Mouse (Mus musculus) retina, postnatal 1 day (tissue): Measurements from ENCODE around the gene Phf3.
A peak's percentile ranks its signal among the peaks of the same experiment; 100 is the strongest.
"Not testable (repeated sequence)": the region's sequence is repeated elsewhere in the genome, so short reads cannot be mapped to it uniquely, and the experiment has no call there.

Source experiments
- DNase-seq: peaks from one replicate; pipeline ENCODE4 v3.0.0-alpha.2; 2012

Phf3 gene

DNA sequence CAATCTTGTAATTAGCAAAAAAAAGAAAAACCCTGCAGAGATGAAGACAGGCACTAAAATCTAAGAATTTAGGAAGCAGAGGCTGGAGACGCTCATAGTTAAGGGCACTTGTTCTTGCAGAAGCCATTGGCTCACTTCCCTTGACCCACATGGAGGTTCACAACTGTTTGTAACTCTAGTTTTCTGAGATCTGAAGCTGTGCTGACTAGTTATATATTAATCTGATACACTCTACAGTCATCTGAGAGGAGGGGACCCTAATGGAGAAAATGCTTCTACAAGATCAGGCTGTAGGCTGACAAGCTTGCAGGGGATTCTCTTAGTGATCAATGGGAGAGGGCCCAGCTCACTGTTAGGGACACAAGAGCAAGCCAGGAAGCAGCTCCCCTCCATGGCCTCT, 58.1 kb downstream of the Phf3 start:
- DNase-seq, result no peak

DNA sequence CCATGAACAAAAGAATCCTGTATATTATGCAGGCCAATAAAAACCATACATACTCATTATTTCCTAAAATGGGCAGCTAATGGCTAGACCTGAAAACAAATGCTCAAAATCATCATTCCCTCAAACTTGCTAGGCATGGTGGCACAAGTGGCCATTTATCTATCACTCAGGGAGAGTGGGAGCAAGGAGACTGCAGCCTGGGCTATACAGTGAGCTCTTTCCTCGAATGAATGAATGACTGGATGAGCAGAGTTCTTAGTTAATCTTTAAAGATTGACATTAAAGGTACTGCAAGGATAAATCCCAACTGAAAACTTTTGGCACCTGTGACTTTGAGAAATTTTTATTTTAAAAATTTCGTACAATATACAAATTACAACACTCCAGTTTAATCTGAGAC, 58.7 kb downstream of the Phf3 start:
- no peak for DNase-seq

DNA sequence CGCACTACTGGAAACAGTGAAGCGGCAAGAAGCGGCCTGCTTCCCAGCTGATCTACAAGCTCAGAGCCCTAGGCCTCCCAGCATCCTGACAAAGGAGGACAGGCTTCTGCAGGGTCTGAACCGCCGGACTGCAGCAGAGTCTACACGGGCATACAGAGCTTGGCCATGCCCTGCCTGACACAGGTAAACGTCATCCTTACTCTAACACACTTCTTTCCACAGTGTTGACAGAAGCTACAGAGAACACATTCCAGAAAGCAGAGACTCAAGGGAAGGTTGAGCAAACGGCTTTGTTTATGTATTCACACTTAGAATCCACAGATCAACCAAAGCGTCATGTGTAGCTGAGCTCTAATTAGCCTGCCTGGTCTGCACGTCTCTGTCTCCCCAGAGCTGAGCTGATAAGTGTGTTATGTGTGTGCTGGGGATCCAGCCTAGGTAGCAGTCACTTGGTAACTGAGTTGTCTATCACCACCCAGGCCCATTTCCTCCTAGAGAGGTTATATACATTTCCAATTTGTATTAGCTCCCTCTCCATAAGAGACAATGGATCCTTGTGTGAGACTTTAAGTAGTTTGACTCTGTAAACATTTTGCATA, 65.5 kb downstream of the Phf3 start:
- DNase-seq, result no peak

DNA sequence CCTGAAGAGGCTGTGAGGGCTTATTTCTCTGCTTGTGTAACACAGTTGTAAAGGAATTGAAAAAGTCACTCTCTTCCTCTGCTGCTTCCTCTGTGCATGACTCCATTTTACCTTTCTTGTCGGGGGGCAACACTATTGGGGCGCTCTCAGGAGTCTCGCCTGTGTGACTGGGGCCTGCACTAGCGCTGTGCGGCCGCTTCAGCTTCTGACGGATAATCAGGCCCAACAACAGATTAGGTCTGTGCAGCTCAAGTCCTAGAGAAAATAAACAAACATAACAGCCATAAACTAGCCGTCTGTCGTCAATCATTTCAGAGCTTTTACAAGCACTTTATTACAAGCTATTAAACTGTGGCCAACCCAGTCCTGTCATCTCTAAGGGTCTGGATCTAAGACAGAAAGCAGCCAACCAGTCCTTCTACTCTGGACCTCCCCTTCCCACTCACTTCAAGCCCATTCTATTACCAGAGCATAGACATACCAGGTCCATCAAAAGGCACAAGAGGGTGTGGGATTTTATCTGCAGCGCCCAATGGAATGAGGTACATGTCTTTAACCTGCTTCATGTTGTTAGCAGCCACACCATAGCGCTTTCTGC, 67.9 kb downstream of the Phf3 start:
- DNase-seq, result no peak

DNA sequence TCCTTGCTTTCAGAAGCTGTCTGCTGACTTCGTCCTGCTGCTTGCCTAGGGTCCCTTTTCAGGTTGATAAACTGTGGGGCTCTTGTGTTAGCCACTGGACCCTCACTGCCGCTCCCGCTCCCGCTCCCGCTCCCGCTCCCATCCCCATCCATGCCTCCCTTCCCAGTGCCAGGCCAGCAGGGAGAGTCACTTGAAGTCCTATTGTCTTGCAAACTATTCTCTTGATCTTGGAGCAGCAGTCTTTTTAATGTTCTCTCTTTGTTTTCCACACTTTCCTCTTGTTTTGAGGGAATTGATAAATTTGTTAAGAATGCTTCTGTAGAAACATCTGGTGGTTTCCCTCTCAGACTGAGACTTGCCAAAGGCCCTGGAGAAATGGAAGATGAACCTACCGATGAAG, 68.8 kb downstream of the Phf3 start:
- no peak for DNase-seq

DNA sequence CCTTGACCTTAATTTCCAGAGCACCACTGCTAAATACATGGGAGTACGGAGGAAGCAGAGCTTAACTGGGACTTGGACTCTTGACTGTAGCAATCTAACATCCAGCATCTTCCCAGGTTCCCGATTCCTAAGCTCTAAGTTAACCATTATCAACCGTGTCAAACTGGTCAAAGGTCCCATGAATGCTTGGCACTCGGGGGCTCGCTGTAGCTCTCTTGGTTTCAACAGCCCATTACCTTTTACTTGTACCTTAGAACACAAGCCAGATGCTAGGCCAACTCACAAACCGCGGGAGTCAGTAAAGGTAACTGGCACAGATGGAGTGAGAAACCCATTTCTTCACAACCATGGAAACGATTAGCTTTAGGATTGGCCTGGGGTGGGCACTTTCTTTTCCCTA, 71.8 kb downstream of the Phf3 start:
- DNase-seq, result no peak

DNA sequence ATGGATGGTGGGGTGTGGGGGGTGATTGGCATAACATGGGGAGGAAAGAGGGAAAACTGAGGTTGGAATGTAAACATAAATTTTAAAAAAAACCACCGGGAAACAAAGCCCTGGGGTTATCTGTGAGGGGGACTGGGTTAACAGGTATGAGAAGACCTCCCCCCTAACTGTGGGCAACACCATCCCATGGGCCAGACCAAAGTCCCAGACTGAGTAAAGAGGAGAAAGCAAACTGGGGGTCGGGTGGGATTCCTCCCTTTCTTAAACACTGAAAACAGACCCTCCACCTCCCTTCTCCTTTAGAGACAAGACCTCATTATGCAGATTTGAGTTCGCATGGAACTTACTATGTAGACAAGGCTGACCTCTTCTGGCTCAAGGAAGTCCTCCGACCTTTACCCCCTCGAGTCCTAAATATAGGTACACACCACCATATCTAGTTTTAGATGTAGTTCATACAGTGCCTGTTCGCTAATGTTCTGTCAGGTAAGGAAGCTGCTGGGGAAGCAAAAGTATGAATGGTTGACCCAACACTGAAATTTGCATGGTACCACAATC, 74.4 kb downstream of the Phf3 start:
- DNase-seq, result no peak

DNA sequence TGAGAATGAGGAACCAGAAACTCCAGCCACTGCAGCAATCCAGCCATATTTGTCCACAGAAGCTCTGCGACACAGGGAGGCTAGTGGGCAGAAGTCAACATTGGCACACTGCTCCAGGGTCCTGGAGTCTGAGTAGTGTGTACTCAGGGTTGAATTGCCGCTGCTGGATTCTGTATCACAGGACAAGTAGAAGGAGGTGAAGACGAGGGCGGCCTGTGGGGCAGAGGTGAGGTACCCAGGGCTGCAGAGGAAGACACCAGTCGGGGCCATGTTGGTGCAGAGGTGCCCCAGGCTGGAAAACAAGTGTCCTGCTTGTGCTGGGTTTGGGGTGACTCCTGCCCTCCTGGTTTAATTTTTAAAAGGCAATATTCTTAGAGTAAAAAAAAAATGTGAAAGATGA, 79.1 kb downstream of the Phf3 start:
- no peak for DNase-seq

DNA sequence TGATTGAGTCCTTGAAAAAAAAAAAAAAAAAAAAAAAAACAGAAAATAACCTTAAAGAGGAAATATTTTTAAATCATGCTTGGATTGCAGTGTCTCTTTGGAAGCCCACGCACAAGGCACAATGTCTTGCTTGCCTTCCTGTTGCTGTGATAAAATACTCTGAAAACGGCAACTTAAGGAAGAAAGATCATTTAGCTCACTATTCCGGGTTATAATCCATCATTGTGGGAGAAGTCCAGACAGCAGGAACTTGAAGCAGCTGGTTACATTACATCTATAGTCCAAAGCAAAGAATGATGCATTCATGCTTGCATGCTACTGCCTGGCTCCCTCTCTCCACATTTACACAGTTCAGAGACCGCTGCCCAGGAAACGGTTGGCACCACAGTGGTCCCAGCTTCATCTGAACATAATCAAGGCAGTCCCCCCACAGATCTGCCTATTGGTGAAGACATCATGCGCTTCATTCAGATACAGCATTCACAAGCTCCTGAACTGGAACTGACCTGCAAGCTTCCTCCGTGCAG, 80.3 kb downstream of the Phf3 start:
- no peak for DNase-seq

DNA sequence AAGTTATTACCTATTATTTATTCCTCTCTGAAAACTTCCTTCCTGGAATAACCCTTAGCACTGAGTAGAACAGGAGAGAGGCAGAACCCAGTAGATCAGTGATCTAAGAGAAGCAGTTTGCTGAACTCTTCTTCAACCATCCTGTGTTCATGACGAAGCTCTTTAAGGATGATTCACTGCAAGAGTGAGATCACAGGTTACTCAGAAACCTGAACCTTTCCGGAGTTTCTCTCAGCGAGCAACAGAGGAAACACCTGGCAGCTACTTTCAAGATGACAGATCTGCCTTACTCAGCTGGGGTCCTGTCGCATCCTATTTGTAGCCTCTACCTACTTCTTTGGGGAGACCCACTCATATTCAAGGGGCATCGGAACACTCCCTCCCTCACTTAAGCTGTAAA, 80.8 kb downstream of the Phf3 start:
- DNase-seq, result no peak

DNA sequence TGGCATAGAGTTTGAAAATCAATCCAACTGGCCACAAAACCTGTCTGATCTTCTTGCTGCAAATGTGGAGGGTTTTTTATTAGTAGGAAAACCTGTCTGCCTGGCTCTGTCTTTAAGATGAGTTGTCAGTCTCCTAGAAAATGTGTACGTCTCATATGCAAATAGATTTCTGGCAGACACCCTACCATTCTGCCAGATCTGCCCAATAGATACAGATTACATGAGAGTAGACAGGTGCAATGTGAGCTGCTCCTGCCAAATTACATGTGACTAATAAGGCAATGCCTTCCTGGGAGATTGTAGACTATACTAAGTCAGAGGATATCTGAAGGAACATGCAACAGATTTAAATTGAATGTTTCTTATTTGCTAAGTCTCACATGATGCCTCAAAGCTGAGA, 83.5 kb downstream of the Phf3 start:
- DNase-seq, result no peak

DNA sequence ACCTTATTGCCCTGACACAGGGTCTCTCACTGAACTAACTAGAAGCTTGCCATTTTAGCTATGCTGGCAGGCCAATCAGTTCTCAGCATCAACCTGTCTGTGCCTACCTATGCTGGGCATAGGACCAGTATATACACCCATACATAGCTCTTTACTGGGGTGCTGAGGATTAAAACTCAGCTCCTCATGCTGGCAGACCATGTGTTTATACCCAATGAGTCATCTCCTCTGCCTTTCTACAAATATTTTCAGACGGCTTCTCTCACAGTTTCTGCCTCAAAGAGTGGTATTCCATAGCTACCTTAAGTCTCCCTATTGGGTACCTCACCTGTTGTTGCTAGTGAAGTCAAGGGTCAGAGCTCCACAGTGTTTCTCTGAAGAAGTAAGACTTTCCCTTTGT, 84.0 kb downstream of the Phf3 start:
- DNase-seq, result no peak

DNA sequence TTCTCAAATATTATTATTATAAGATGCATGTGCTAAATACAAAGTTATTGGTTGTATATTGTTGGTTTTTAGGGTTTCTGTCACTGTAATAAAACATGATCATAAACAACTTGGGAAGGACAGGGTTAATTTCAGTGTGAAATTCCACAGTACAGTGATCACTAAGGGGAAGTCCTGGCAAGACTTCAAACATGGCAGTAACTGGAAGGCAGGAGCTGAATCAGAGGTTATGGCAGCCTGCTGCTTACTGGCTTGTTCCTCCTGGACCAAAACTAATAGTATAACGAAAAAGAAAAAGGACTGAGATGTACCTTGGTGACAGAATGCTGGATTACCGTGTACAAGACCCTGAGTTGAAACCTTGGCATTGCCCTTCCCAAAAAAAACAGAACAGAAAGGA, 84.7 kb downstream of the Phf3 start:
- no peak for DNase-seq

DNA sequence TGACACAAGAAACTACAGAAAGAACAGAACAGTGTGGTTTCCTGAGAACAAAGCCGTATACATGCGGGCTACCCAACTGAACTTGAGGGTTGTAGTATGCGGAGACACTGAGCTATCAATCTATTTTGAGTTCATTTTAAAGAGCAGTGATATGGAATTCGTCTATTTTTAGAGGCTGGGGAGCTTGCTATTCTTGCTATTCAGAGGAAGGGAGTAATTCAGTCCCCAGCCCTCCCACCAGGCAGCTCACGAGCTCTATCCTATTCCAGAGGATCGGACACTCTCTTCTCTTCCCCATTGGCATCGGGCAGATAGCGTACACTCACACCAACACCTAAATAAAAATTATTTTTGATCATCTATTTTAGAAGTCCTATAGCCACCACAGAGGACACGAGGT, 87.1 kb downstream of the Phf3 start:
- no peak for DNase-seq

DNA sequence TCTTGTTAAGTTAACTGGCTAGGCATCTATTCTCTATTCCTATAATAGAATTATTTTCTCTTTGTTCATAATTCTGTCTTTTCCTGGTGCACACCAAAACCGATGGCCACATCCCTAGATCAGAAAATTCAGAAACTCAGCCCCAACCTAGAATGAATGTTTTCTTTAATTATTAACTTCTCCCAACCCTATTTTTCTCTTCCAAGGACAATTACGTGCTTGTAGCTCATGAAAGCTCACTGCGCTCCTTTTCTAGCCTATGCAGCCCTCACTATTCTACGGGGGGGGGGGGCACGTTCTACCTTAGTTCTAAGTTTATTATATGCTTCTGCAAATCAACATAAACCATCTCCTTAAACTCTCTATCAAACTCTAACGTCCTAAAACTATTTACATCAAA, 90.0 kb downstream of the Phf3 start:
- DNase-seq, result no peak

DNA sequence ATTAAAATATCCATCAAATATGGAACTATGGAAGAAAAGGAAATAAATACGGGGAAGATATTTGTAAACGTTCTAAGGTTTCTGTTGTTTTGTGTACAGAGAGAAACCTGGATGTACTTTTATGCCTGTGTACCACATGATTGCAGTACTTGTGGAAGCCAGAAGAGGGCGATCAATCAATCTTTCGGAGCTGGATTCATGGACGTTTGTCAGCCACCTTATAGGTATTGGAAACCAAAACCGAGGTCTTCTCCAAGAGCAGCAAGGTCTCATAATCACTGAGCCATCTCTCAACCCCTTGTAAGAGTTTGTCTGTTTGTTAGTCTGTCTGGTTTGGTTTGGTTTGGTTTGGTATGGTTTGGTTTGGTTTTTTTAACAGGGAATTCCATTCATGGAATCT, 93.4 kb downstream of the Phf3 start:
- peak; percentile 53 for DNase-seq

DNA sequence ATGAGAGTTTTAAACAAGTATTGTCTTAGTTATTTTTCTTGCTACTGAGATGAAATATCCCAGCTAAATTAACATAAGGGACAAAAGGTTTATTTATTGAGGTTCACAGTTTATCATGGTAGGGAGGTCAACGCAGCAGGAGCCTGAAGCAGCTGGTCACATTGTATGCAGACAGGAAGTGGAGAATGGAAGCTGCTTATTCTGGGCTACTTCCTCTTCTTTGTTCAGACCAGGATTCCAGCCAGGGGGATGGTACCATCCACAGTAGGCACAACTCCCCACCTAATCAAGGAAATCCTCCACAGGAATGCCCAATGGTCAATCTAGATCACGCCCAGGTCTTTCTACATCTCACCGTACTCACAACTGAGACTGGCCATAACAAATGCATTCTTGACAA, 94.2 kb downstream of the Phf3 start:
- DNase-seq, result no peak

DNA sequence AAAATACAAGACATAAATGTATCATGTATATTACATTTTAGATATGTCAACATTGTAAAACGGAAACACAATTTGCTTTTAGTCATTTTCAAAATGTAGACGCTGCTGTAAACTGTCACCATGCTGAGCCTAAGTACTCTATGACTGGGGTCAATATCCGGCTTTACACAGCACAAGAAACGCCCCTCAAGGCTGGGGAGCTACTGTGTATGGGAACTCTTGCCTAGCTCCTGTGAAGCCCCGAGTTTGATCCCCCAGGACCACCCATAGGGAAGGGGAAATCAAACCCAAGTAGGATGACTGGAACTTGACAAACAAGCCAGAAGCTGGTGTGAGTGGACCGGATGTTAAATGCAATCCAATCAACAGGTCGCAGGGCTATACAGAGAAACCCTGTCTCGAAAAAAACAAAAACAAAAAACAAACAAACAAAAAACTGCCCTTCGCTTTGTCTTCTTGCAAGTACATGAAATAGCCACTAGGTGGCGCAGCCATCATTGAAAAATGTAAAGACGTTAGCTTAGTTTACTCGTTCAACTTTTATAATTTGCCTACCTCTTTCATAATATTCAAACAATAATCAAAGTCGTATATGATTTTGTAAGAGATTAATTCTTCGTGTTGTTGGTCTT, 95.2 kb downstream of the Phf3 start:
- DNase-seq, result peak; percentile 67

DNA sequence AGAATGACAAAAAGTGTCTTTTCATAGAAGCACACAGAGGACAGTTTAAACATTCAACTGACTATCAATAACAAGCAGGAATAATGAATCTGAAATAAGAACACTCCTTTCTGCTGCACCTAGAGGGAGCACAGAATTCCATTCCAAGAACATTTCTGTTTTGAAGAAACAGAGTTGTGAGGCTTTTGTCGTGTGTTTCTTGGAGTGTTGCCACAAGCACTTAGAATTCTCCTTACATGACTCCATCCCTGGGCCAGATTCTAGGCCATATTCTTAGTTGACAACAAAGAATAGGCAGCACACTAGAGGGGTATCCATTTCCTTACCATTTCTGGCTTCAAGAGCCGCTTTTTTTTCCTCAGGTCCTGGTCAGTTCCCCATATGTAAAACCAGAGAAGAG, 97.5 kb downstream of the Phf3 start:
- DNase-seq, result no peak

DNA sequence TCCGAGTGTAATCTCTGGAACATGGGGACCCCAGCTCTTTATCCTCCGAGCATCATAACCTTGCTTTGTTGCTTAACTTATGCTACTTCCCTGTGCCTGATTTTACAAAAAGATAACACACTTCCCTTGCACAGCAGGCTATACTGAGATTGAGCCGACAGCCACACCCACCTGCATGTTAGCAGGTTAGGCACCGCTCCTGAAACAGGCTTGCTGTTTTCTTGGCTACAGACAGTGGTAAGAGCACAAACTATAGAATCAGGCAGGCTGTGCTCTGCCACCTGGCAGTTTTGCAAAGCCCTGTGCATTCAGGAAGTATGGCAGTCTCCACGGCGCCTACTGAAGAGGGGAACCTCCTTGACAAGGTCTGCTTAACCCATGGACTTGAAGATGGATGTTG, 100.1 kb downstream of the Phf3 start:
- no peak for DNase-seq

DNA sequence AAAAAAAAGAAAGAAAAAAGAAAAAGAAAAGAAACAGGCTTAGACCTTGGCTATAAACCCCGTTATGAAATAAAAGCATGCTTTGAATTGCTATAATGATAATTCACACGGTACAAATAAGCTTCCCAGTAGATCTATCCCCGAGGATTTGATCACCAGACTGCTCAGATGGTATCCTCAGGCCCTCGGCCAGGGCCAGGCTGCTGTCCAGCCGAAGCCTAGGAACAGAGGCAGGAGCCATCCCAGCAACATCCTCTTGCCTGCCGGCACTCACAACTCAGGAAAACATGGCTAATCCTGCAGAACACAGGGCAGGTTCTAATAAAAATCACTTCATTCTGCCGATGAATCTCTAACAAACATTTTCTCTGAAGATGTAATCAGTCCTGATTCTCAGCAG, 100.9 kb downstream of the Phf3 start:
- no peak for DNase-seq

DNA sequence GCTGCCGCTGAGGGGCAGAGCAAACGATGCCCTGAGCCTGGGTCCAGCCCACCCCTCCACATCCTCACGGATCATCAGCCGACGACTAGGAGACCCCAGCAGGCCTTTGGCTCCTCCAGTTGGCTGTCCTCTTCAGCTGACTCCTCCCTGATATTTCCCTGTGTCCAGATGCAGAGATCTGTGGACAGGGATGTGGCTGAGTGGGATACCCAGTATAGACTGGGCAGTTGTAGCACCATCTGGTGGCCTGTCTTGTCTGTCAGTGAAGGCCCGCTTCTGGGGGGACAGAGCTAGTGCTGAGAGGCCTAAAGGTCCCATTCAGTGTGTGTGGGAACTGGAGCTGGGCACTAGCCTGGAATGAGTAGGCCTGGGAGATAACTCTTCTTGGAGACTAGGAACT, 101.9 kb downstream of the Phf3 start:
- DNase-seq, result peak; percentile 27

DNA sequence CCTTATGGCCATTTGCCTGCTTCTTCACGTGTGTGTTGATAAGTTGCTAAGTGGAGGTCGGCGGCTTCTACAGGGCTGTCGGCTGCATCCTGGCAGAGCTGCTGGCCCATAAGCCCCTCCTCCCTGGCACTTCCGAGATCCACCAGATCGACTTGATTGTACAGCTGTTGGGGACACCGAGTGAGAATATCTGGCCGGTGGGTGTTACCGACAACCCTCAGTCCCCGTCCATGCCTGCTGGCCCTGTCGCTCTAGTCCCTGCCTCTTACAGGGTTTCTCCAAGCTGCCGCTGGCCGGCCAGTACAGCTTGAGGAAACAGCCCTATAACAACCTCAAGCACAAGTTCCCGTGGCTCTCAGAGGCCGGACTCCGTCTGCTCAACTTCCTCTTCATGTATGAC, 103.1 kb downstream of the Phf3 start:
- not testable (repeated sequence) for DNase-seq

DNA sequence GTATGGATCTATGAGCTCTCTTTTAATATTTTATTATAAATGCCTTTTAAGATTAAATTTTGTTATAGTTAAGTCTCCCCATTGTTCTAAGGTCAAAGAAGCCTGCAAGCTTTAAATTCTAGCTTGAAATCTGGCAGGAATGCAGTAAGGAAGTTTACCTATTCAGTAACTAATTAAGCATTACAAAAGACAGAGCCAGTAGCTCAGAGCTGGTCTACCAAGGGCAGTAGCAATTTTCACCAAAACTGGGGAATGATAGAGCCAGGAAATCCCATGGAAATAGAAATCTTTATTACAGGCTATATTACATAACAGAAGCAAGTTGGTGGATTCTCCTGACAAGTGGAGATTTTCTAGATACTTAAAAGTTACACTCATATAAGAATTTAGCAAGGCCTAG, 116.9 kb downstream of the Phf3 start:
- DNase-seq, result no peak
